Mouse (Mus musculus): ENCODE measurements around the gene Usp34. TPM values are rescaled to one million over a fixed set of nuclear protein-coding genes. Genes with fewer than 3 reads are reported as not detected.
"Not testable (repeated sequence)": the region's sequence is repeated elsewhere in the genome, so short reads cannot be mapped to it uniquely, and the experiment has no call there.

The Usp34 gene
- total RNA-seq, 2 experiments from 2014 or later, result 33.1 to 36.4 TPM

GRCm38 (mm10) chr11:23332136-23332535 lies 25.4 kb downstream of the Usp34 start:
- no peak for DNase-seq (ENCODE audit: low spot score)
- intact Hi-C loops (cut with DNase I), result no loop called here

GRCm38 (mm10) chr11:23335160-23335559 lies 28.5 kb downstream of the Usp34 start:
- no peak for DNase-seq (ENCODE audit: low spot score)
- intact Hi-C loops (cut with DNase I), result no loop called here

GRCm38 (mm10) chr11:23357226-23357625 lies 50.5 kb downstream of the Usp34 start:
- intact Hi-C loops (cut with DNase I); DNase-seq (ENCODE audit: low spot score): not testable (repeated sequence)

- DNase-seq (ENCODE audit: low spot score); intact Hi-C loops (cut with DNase I): not testable (repeated sequence)
These were observed 53.1 kb downstream of the Usp34 start for GRCm38 (mm10) chr11:23359687-23360235.

- intact Hi-C loops (cut with DNase I), result no loop called here
- DNase-seq (ENCODE audit: low spot score), result no peak
These were observed 55.6 kb downstream of the Usp34 start for GRCm38 (mm10) chr11:23362305-23362704.

- no peak for DNase-seq (ENCODE audit: low spot score)
- intact Hi-C loops (cut with DNase I), result no loop called here
These were observed 57.7 kb downstream of the Usp34 start for GRCm38 (mm10) chr11:23364348-23364747.

GRCm38 (mm10) chr11:23372032-23372431 lies 65.3 kb downstream of the Usp34 start:
- intact Hi-C loops (cut with DNase I), result no loop called here
- no peak for DNase-seq (ENCODE audit: low spot score)

- no peak for DNase-seq (ENCODE audit: low spot score)
- intact Hi-C loops (cut with DNase I), result no loop called here
These were observed 65.8 kb downstream of the Usp34 start for GRCm38 (mm10) chr11:23372490-23372889.

GRCm38 (mm10) chr11:23380055-23380454 lies 73.4 kb downstream of the Usp34 start:
- no peak for DNase-seq (ENCODE audit: low spot score)
- intact Hi-C loops (cut with DNase I), result no loop called here

GRCm38 (mm10) chr11:23380595-23380994 lies 73.9 kb downstream of the Usp34 start:
- no peak for DNase-seq (ENCODE audit: low spot score)
- intact Hi-C loops (cut with DNase I), result no loop called here

GRCm38 (mm10) chr11:23382787-23383186 lies 76.1 kb downstream of the Usp34 start:
- intact Hi-C loops (cut with DNase I), result no loop called here
- no peak for DNase-seq (ENCODE audit: low spot score)

GRCm38 (mm10) chr11:23389649-23390048 lies 83.0 kb downstream of the Usp34 start:
- intact Hi-C loops (cut with DNase I), result no loop called here
- DNase-seq (ENCODE audit: low spot score), result no peak

- intact Hi-C loops (cut with DNase I), result no loop called here
- no peak for DNase-seq (ENCODE audit: low spot score)
These were observed 85.9 kb downstream of the Usp34 start for GRCm38 (mm10) chr11:23392567-23392966.

- DNase-seq (ENCODE audit: low spot score), result no peak
- intact Hi-C loops (cut with DNase I), result no loop called here
These were observed 89.9 kb downstream of the Usp34 start for GRCm38 (mm10) chr11:23396608-23397007.

- intact Hi-C loops (cut with DNase I), result no loop called here
- DNase-seq (ENCODE audit: low spot score), result no peak
These were observed 94.5 kb downstream of the Usp34 start for GRCm38 (mm10) chr11:23400978-23401776.

- intact Hi-C loops (cut with DNase I), result loop anchor here (5.0 kb wide), 1 partner anchor 44 kb away; no protein-coding TSS in a partner anchor
- DNase-seq (ENCODE audit: low spot score), result no peak
These were observed 121.6 kb downstream of the Usp34 start for GRCm38 (mm10) chr11:23428301-23428700.

- intact Hi-C loops (cut with DNase I), result no loop called here
- DNase-seq (ENCODE audit: low spot score), result no peak
These were observed 123.3 kb downstream of the Usp34 start for GRCm38 (mm10) chr11:23430013-23430412.

GRCm38 (mm10) chr11:23436076-23436475 lies 129.4 kb downstream of the Usp34 start:
- intact Hi-C loops (cut with DNase I), result no loop called here
- no peak for DNase-seq (ENCODE audit: low spot score)

GRCm38 (mm10) chr11:23465862-23466261 lies 159.2 kb downstream of the Usp34 start:
- DNase-seq (ENCODE audit: low spot score); intact Hi-C loops (cut with DNase I): not testable (repeated sequence)

- intact Hi-C loops (cut with DNase I), result loop anchor here (10.0 kb wide), 2 partner anchors 145 to 505 kb away; partner anchors contain the start of genes 0610010F05Rik, Commd1 and Gm28048
- no peak for DNase-seq (ENCODE audit: low spot score)
These were observed 183.3 kb downstream of the Usp34 start for GRCm38 (mm10) chr11:23489955-23490354.

GRCm38 (mm10) chr11:23492048-23492790 lies 185.5 kb downstream of the Usp34 start:
- intact Hi-C loops (cut with DNase I), result loop anchor here (10.0 kb wide), 2 partner anchors 143 to 507 kb away; partner anchors contain the start of genes 0610010F05Rik, Commd1 and Gm28048
- no peak for DNase-seq (ENCODE audit: low spot score)
